Mouse (Mus musculus): ENCODE results near the gene Tdrd6. TPM values are rescaled to one million over a fixed set of nuclear protein-coding genes. Genes with fewer than 3 reads are reported as not detected.

The Tdrd6 gene
- total and polyA plus RNA-seq, 3 experiments: 0.05 TPM; not detected in 2

DNA sequence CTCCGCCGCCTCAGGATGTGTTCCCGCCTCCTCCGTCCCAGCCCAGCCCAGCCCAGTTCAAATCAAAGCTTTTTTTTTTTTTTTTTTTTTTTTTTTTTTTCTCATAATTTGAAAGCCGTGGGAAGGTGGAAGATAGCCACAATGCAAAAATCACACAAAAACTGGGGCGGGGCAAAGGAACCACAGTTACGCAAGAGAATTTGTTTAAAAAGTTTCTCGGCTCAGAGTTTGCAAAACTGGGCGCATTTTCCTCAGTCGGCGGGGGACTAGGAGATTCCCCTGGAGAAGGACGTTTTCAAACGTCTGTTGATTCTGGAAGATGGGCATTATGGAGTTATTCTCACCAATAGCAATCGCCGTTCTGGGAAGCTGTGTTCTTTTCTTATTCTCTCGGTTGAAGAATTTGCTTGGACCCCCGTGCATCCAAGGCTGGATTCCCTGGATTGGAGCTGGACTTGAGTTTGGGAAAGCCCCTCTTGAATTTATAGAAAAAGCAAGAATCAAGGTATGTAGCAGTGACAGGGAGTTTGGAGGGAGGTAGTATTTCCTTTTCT lies 37.3 kb upstream of the Tdrd6 start, which contains the start of gene Cyp39a1:
Gene Cyp39a1, plus strand, starts transcription at position 136 of the 554 bp plus-strand sequence.
- ATAC-seq (ENCODE audit: extremely low read depth, insufficient number of reproducible peaks, low FRiP score, poor library complexity, severe bottlenecking): no peak
- peak within 1 kb of the TSS; percentile 7; the same call in 1 of the 2 replicates for H3K4me3 ChIP-seq (ENCODE audit: low read depth, low read length)
- no peaks in the 10 kb centered on the region for H3K4me1 ChIP-seq (ENCODE audit: insufficient read depth, low read depth, low read length)
- TF ChIP-seq TAL1 (conservative IDR thresholded peaks at IDR 0.05; ENCODE audit: low read depth, low read length): no peak
- TF ChIP-seq POLR2AphosphoS5 (IDR thresholded peaks at IDR 0.05; ENCODE audit: insufficient replicate concordance, low read depth, low read length): no peak
- TF ChIP-seq CTCF (IDR thresholded peaks at IDR 0.05; ENCODE audit: low read depth, low read length): no peak
- no peak for TF ChIP-seq GATA2 (IDR thresholded peaks at IDR 0.05; ENCODE audit: borderline replicate concordance, low read depth, low read length)
- no peak for TF ChIP-seq GATA1 (IDR thresholded peaks at IDR 0.05; ENCODE audit: borderline replicate concordance, low read length)
- no peak for DNase-seq (ENCODE audit: low spot score)
- H3K27me3 ChIP-seq (ENCODE audit: insufficient read depth, low read length): no peaks in the 10 kb centered on the region
- H3K36me3 ChIP-seq (replicated peaks): no peaks in the 10 kb centered on the region
- peaks cover 32% of the 10 kb centered on the region for H3K9me3 ChIP-seq (replicated peaks)

DNA sequence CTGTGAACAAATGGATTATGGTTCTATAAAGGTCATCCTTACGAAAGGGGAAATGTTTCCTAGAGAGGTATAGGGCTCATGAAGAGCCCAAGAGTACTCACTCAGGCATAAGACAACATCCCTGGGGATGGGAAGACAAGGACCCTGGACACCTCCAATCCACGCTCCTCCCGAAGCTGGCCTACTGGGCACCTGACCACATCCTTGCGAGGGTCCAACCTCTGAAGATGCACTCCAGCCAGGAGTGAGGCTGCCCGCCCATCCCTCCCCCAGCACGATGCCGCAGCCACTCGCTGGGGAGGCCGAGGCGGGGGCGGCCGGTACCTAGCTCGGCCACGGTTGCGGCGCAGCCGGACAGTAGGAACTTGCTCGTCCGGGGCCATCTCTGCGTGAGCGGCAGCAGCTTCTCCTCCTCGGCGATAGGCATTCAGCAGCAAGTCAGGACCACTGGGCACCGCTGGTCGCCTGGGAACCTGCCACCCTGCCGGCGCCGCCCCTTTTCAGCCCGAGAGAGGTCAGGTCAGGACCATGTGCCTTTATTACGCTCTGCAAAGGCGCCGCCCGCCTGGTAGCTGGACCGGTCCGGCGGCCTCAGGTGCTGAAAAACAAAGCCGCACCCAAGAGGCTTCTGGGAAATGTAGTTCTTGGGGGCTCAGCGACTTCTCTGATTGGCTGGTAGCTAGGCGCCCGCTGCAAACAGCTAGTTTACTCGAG lies 36.6 kb upstream of the Tdrd6 start, which contains the start of gene Slc25a27:
Gene Slc25a27, minus strand, starts transcription at position 639 of the 714 bp plus-strand sequence.
- Histone ChIP-seq H3K4me1 (ENCODE audit: insufficient read depth, low read depth, low read length) (no peaks in the 10 kb centered on the region), H3K27me3 (ENCODE audit: insufficient read depth, low read length) (no peaks in the 10 kb centered on the region), H3K36me3 (replicated peaks) (no peaks in the 10 kb centered on the region), H3K4me3 (ENCODE audit: low read depth, low read length) (peak within 1 kb of the TSS; percentile 7; the same call in 1 of the 2 replicates), H3K9me3 (replicated peaks) (peaks cover 34% of the 10 kb centered on the region)
- DNase-seq (ENCODE audit: low spot score): no peak
- no peak for ATAC-seq (ENCODE audit: extremely low read depth, insufficient number of reproducible peaks, low FRiP score, poor library complexity, severe bottlenecking)
- TF ChIP-seq POLR2AphosphoS5 (IDR thresholded peaks at IDR 0.05; ENCODE audit: insufficient replicate concordance, low read depth, low read length) (no peak), GATA2 (IDR thresholded peaks at IDR 0.05; ENCODE audit: borderline replicate concordance, low read depth, low read length) (no peak), TAL1 (conservative IDR thresholded peaks at IDR 0.05; ENCODE audit: low read depth, low read length) (no peak), GATA1 (IDR thresholded peaks at IDR 0.05; ENCODE audit: borderline replicate concordance, low read length) (no peak), CTCF (IDR thresholded peaks at IDR 0.05; ENCODE audit: low read depth, low read length) (no peak)

DNA sequence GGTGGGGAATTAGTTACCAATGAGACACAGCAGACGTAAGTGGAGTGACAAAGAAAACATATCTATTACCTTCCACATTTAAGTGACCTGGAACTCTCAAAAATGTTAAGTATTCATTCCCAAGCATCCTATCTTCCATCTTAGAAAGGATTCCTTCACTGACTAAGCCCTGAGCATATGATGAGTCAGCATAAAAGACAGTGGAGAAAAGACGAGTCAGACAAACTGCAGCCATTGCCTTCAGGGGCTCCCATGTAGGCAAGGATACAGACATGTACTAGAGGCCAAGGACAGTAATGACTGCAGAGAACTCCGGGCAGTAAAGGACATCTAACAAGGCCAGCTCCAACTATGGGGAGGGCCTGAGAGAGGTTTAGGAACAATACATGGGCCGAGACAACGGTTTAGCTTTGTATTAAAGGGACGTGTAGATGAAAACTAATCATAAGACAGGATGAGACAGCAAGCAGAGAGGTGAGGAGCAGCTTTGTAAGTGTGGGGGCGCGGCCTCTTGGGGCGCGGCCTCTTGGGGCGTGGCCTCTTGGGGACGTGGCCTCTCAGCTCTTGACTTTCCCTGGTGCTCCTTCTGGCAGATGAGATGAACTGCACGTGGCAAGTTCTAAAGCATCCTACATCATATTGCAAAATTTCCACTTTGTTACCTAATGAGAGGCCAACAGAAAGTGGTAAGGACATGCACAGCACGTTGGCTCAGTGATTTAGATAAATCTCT lies 21.4 kb upstream of the Tdrd6 start:
- DNase-seq (ENCODE audit: low spot score): no peak
- Histone ChIP-seq H3K9me3 (replicated peaks) (peaks cover 58% of the 10 kb centered on the region), H3K4me1 (ENCODE audit: insufficient read depth, low read depth, low read length) (no peaks in the 10 kb centered on the region), H3K36me3 (replicated peaks) (no peaks in the 10 kb centered on the region), H3K27me3 (ENCODE audit: insufficient read depth, low read length) (no peaks in the 10 kb centered on the region), H3K4me3 (ENCODE audit: low read depth, low read length) (no peak overlapping the region)
- ATAC-seq (ENCODE audit: extremely low read depth, insufficient number of reproducible peaks, low FRiP score, poor library complexity, severe bottlenecking): no peak
- TF ChIP-seq POLR2AphosphoS5 (IDR thresholded peaks at IDR 0.05; ENCODE audit: insufficient replicate concordance, low read depth, low read length) (no peak), GATA1 (IDR thresholded peaks at IDR 0.05; ENCODE audit: borderline replicate concordance, low read length) (no peak), CTCF (IDR thresholded peaks at IDR 0.05; ENCODE audit: low read depth, low read length) (no peak), TAL1 (conservative IDR thresholded peaks at IDR 0.05; ENCODE audit: low read depth, low read length) (no peak), GATA2 (IDR thresholded peaks at IDR 0.05; ENCODE audit: borderline replicate concordance, low read depth, low read length) (no peak)

DNA sequence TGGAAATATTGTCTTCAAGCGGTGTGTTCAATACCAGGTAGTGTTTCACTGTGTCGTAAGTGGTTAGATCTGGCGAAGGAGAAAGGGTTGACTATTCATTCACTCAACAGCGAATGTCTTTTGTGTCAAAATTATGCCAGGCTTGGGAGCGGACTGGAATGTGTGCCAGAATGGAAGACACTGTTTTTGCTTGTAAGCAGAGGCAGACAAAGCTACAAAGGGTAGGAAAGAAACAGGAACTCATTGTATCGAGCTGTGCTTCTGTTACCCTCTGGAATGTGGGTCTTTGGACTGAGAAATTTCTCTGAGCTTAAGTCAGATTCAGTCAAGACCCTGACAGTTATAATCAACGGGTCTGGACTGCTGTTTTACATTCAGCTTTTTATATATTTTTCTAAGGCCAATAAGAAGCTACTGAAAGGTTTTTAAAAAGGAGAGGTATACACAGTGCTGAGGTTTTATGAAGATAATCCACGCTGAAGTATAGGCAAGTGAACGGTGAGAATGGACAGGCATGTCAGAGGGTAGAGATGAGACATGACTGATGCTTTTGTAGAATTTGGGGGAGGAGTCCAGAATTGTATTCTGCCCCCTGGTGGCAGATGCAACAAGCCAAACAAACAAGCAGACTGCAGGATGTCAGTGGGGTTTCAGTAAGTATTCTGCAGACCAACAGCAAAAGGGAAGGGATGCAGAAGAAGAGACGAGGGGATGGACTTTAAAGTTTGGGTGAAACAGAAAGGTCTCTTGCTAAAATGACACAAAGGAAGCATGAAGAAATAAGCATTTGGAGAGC lies 19.7 kb upstream of the Tdrd6 start:
- TF ChIP-seq CTCF (IDR thresholded peaks at IDR 0.05; ENCODE audit: low read depth, low read length) (no peak), GATA2 (IDR thresholded peaks at IDR 0.05; ENCODE audit: borderline replicate concordance, low read depth, low read length) (no peak), TAL1 (conservative IDR thresholded peaks at IDR 0.05; ENCODE audit: low read depth, low read length) (no peak), GATA1 (IDR thresholded peaks at IDR 0.05; ENCODE audit: borderline replicate concordance, low read length) (no peak), POLR2AphosphoS5 (IDR thresholded peaks at IDR 0.05; ENCODE audit: insufficient replicate concordance, low read depth, low read length) (no peak)
- Histone ChIP-seq H3K36me3 (replicated peaks) (no peaks in the 10 kb centered on the region), H3K27me3 (ENCODE audit: insufficient read depth, low read length) (no peaks in the 10 kb centered on the region), H3K4me3 (ENCODE audit: low read depth, low read length) (no peak overlapping the region), H3K4me1 (ENCODE audit: insufficient read depth, low read depth, low read length) (no peaks in the 10 kb centered on the region), H3K9me3 (replicated peaks) (peaks cover 65% of the 10 kb centered on the region)
- ATAC-seq (ENCODE audit: extremely low read depth, insufficient number of reproducible peaks, low FRiP score, poor library complexity, severe bottlenecking): no peak
- no peak for DNase-seq (ENCODE audit: low spot score)

DNA sequence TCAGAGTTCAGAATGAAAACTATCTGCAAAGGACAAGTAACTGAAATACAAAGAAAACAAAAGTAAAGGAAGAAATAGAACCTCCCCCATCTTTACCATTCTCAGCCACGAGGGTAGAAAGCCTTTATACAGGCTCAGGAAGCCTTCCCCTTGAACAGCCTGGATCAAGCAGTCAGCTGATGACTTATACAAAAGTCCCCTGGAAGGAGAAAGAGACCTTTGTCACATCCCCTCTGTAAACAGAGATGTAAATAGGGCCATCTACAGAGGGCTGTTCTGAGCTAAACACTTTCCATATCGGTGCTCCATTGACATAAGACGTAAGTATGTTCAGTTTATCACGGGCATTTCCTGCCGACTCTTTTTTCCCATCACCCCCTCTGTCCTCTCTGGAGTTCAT lies 16.8 kb upstream of the Tdrd6 start:
- H3K4me1 ChIP-seq (ENCODE audit: insufficient read depth, low read depth, low read length): no peaks in the 10 kb centered on the region
- ATAC-seq (ENCODE audit: extremely low read depth, insufficient number of reproducible peaks, low FRiP score, poor library complexity, severe bottlenecking) (no peak), DNase-seq (ENCODE audit: low spot score) (no peak)
- H3K36me3 ChIP-seq (replicated peaks): no peaks in the 10 kb centered on the region
- peaks cover 70% of the 10 kb centered on the region for H3K9me3 ChIP-seq (replicated peaks)
- H3K4me3 ChIP-seq (ENCODE audit: low read depth, low read length): no peak overlapping the region
- TF ChIP-seq CTCF (IDR thresholded peaks at IDR 0.05; ENCODE audit: low read depth, low read length) (no peak), POLR2AphosphoS5 (IDR thresholded peaks at IDR 0.05; ENCODE audit: insufficient replicate concordance, low read depth, low read length) (no peak), GATA2 (IDR thresholded peaks at IDR 0.05; ENCODE audit: borderline replicate concordance, low read depth, low read length) (no peak), TAL1 (conservative IDR thresholded peaks at IDR 0.05; ENCODE audit: low read depth, low read length) (no peak), GATA1 (IDR thresholded peaks at IDR 0.05; ENCODE audit: borderline replicate concordance, low read length) (no peak)
- no peaks in the 10 kb centered on the region for H3K27me3 ChIP-seq (ENCODE audit: insufficient read depth, low read length)

Data from G1E (cell line).